Mouse (Mus musculus) heart, adult 2 months (tissue): ENCODE measurements at regions not wholly inside any gene's neighbourhood (a gene's known extent, or its start where the extent isn't known, plus 50 kb on each side); places are given as distances from the start of the nearest gene placed in this dataset.

Experiments
- DNase-seq, 2 experiments: peaks; one replicate each; pipeline ENCODE4 v3.0.0; 2021
- H3K27ac ChIP-seq: fragments of 200-600 bp; 2 replicates; pipeline ENCODE4 v1.8.1; 2022
- H3K27me3 ChIP-seq: fragments of 200-500 bp; 2 replicates; pipeline ENCODE4 v1.6.1; 2012; ENCODE audit warnings: mild to moderate bottlenecking, low read length, inconsistent platforms, mixed read lengths; ENCODE audit not compliant: control insufficient read depth, insufficient read depth
- H3K36me3 ChIP-seq: fragments of 200-500 bp; 2 replicates; pipeline ENCODE4 v1.6.1; 2012; ENCODE audit warnings: low read length, inconsistent platforms; ENCODE audit not compliant: control insufficient read depth, insufficient read depth
- H3K4me1 ChIP-seq: fragments of 200-500 bp; 2 replicates; pipeline ENCODE4 v1.6.1; 2011; ENCODE audit warnings: low read length; ENCODE audit not compliant: control insufficient read depth, insufficient read depth
- H3K4me3 ChIP-seq: fragments of 200-600 bp; 2 replicates; pipeline ENCODE4 v1.8.1; 2022
- H3K79me2 ChIP-seq: fragments of 200-500 bp; replicated peaks from 2 replicates; pipeline ENCODE4 v1.6.1; 2012; ENCODE audit warnings: mild to moderate bottlenecking, inconsistent platforms, low read length, moderate library complexity, mixed read lengths; ENCODE audit not compliant: control insufficient read depth, insufficient read depth
- H3K9ac ChIP-seq: fragments of 200-500 bp; 2 replicates; pipeline ENCODE4 v1.6.1; 2012; ENCODE audit warnings: low read depth, mild to moderate bottlenecking, control low read depth, inconsistent platforms, low read length, mixed read lengths
- CTCF ChIP-seq: fragments of 200-600 bp; IDR thresholded peaks from 2 replicates; pipeline ENCODE4 v1.8.1; 2022; ENCODE audit warnings: antibody characterized with exemption, mild to moderate bottlenecking, moderate library complexity
- EP300 ChIP-seq: fragments of 200-500 bp; IDR thresholded peaks from 2 replicates; pipeline ENCODE4 v1.6.1; 2011; ENCODE audit warnings: low read depth, low read length, control low read depth; ENCODE audit not compliant: insufficient read depth
- POLR2A ChIP-seq: fragments of 200-500 bp; IDR thresholded peaks from 2 replicates; pipeline ENCODE4 v1.6.1; 2011; ENCODE audit warnings: mild to moderate bottlenecking, low read depth, low read length, control low read depth; ENCODE audit not compliant: insufficient read depth
- WGBS: fragments of 180-500 bp; shearing (Covaris S2); methylation state at CpG from one replicate; pipeline ENCODE4 v1.1.7; 2018; 5-methylcytosine and 5-hydroxymethylcytosine counted together
- intact Hi-C: fragments of 180-260 bp; cut with DNase I; formaldehyde crosslinking; loops from one replicate; pipeline ENCODE4 v1.15.1; 2025

- no peaks in the 10 kb centered on the region for H3K36me3 ChIP-seq
- H3K27ac ChIP-seq, result no peak overlapping the region
- H3K79me2 ChIP-seq, result no peaks in the 10 kb centered on the region
- no peaks in the 10 kb centered on the region for H3K4me1 ChIP-seq
- H3K27me3 ChIP-seq, result no peaks in the 10 kb centered on the region
- intact Hi-C loops, result no loop called here
- DNase-seq, result no peak
- TF ChIP-seq EP300, result no peak
- TF ChIP-seq CTCF, result no peak
- no peak for TF ChIP-seq POLR2A
- no peak overlapping the region for H3K4me3 ChIP-seq
- no peak overlapping the region for H3K9ac ChIP-seq
- WGBS, result 86% methylated on average over 5 of the region's 5 CpGs
These were observed 54.0 kb downstream of the Foxi1 start for GRCm38 (mm10) chr11:34153749-34154525.

DNA sequence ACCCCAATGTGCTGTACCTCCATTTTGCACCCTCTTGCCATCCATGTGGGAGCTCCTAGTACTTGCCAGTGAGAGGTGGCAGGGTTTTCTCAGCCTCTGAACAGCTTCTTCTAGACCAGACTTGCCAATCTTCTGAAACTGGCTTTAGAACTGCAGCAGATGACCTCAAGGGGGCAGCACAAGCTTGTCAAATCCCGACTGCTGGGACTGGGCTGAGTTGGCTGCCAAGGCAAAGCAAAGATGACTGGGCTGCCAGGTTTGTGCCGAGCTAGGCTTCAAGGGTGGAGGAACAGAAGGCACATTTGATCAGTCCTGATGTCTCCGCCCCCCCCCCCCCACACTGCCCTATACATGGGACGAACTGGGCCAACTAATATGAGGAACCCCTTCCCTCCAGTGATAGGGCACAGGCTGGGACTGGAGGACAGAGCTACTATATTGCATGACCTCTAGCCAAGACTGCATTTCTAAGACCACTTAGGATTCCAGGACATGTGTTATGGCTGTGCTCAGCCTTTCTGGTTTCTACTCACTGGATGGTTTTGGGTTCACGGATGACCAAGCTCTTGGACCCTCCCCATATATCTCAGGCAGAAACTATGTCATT, 51.1 kb upstream of the 4930469K13Rik start:
- H3K4me3 ChIP-seq, result no peak overlapping the region
- peak; percentile 74 to 82 for DNase-seq
- no peak overlapping the region for H3K27ac ChIP-seq
- WGBS, result 21% methylated on average over 5 of the region's 5 CpGs
- H3K27me3 ChIP-seq, result no peaks in the 10 kb centered on the region
- no peak for TF ChIP-seq EP300
- TF ChIP-seq CTCF, result peak; percentile 78
- H3K79me2 ChIP-seq, result no peaks in the 10 kb centered on the region
- no peaks in the 10 kb centered on the region for H3K36me3 ChIP-seq
- no peak overlapping the region for H3K9ac ChIP-seq
- intact Hi-C loops, result loop anchor here (1.0 kb wide), 1 partner anchor 64 kb away; no protein-coding TSS in a partner anchor
- H3K4me1 ChIP-seq, result no peaks in the 10 kb centered on the region
